Mouse (Mus musculus) retina, postnatal 1 day (tissue): ENCODE data around the gene Pcp4l1.
"Not testable (repeated sequence)": the region's sequence is repeated elsewhere in the genome, so short reads cannot be mapped to it uniquely, and the experiment has no call there.

Experiments
- DNase-seq: peaks from one replicate; pipeline ENCODE4 v3.0.0-alpha.2; 2012

Gene Pcp4l1

GRCm38 (mm10) chr1:171195887-171196397, at the start of gene Pcp4l1:
Gene Pcp4l1, minus strand, starts transcription at chr1:171196268.
- DNase-seq = peak; percentile 83

GRCm38 (mm10) chr1:171245353-171245752, 49.3 kb upstream of the Pcp4l1 start:
- DNase-seq = no peak

GRCm38 (mm10) chr1:171241952-171242351, 45.9 kb upstream of the Pcp4l1 start:
- not testable (repeated sequence) for DNase-seq

- no peak for DNase-seq
Observed at GRCm38 (mm10) chr1:171240911-171241310, 44.8 kb upstream of the Pcp4l1 start.

- no peak for DNase-seq
Observed at GRCm38 (mm10) chr1:171239992-171240744, 44.1 kb upstream of the Pcp4l1 start.

GRCm38 (mm10) chr1:171238463-171238862, 42.4 kb upstream of the Pcp4l1 start:
- peak; percentile 65 for DNase-seq

GRCm38 (mm10) chr1:171237438-171237837, 41.4 kb upstream of the Pcp4l1 start:
- DNase-seq = no peak

- no peak for DNase-seq
Observed at GRCm38 (mm10) chr1:171235791-171236190, 39.7 kb upstream of the Pcp4l1 start.

GRCm38 (mm10) chr1:171234538-171234937, 38.5 kb upstream of the Pcp4l1 start:
- DNase-seq = no peak

- DNase-seq = no peak
Observed at GRCm38 (mm10) chr1:171234126-171234525, 38.1 kb upstream of the Pcp4l1 start, which contains the start of gene Fcer1g. Gene Fcer1g, minus strand, starts transcription at chr1:171234365.

- peak; percentile 18 for DNase-seq
Observed at GRCm38 (mm10) chr1:171232800-171233730, 37.0 kb upstream of the Pcp4l1 start.

GRCm38 (mm10) chr1:171232348-171232747, 36.3 kb upstream of the Pcp4l1 start:
- DNase-seq = no peak

GRCm38 (mm10) chr1:171231844-171232243, 35.8 kb upstream of the Pcp4l1 start:
- no peak for DNase-seq

- DNase-seq = peak; percentile 9
Observed at GRCm38 (mm10) chr1:171230215-171230614, 34.1 kb upstream of the Pcp4l1 start.

GRCm38 (mm10) chr1:171229750-171230149, 33.7 kb upstream of the Pcp4l1 start:
- no peak for DNase-seq

- DNase-seq = no peak
Observed at GRCm38 (mm10) chr1:171227879-171228278, 31.8 kb upstream of the Pcp4l1 start.

GRCm38 (mm10) chr1:171226780-171227179, 30.7 kb upstream of the Pcp4l1 start:
- no peak for DNase-seq

GRCm38 (mm10) chr1:171224857-171225256, 28.8 kb upstream of the Pcp4l1 start, which contains the start of gene Apoa2:
Gene Apoa2, plus strand, starts transcription at chr1:171225054.
- DNase-seq = no peak

- DNase-seq = no peak
Observed at GRCm38 (mm10) chr1:171223796-171224195, 27.7 kb upstream of the Pcp4l1 start.

- no peak for DNase-seq
Observed at GRCm38 (mm10) chr1:171223168-171223567, 27.1 kb upstream of the Pcp4l1 start.

GRCm38 (mm10) chr1:171222238-171223155, 26.4 kb upstream of the Pcp4l1 start, which contains the start of gene Tomm40l:
Gene Tomm40l, minus strand, starts transcription at chr1:171222514.
- DNase-seq = peak; percentile 100
